Mouse (Mus musculus) neural tube, embryonic 14.5 days (tissue): ENCODE results near the gene Wnt5b. TPM values are rescaled to one million over a fixed set of nuclear protein-coding genes. Genes with fewer than 3 reads are reported as not detected.

Experiments
- ATAC-seq: fragments of 200-750 bp; cut with Nextera tagmentation; 2 replicates; pipeline ENCODE4 v1.8.0; 2017; ENCODE audit warnings: low read depth, mild to moderate bottlenecking, moderate TSS enrichment, moderate library complexity
- H3K27ac ChIP-seq: fragments of 300-500 bp; sonication (generic); 2 replicates; pipeline ENCODE4 v1.5.1; 2014; ENCODE audit warnings: low read depth, mild to moderate bottlenecking, control low read depth, low read length, moderate library complexity, mixed read lengths
- H3K27me3 ChIP-seq: fragments of 300-500 bp; sonication (generic); 2 replicates; pipeline ENCODE4 v1.6.1; 2014; ENCODE audit warnings: low read length; ENCODE audit not compliant: control insufficient read depth, insufficient read depth
- H3K36me3 ChIP-seq: fragments of 300-500 bp; sonication (generic); 2 replicates; pipeline ENCODE4 v1.6.1; 2014; ENCODE audit warnings: low read length, mixed read lengths; ENCODE audit not compliant: control insufficient read depth, insufficient read depth
- H3K4me1 ChIP-seq: fragments of 300-500 bp; sonication (generic); 2 replicates; pipeline ENCODE4 v1.6.1; 2014; ENCODE audit warnings: low read length; ENCODE audit not compliant: control insufficient read depth, insufficient read depth
- H3K4me2 ChIP-seq: fragments of 300-500 bp; sonication (generic); 2 replicates; pipeline ENCODE4 v1.6.1; 2014; ENCODE audit warnings: mild to moderate bottlenecking, low read depth, low read length, control low read depth
- H3K4me3 ChIP-seq: fragments of 300-500 bp; sonication (generic); 2 replicates; pipeline ENCODE4 v1.5.1; 2014; ENCODE audit warnings: low read depth, low read length, control low read depth, mixed read lengths
- H3K9ac ChIP-seq: fragments of 300-500 bp; sonication (generic); replicated peaks from 2 replicates; pipeline ENCODE4 v1.6.1; 2014; ENCODE audit warnings: low read depth, mild to moderate bottlenecking, control low read depth, low read length, mixed read lengths
- H3K9me3 ChIP-seq: fragments of 300-500 bp; sonication (generic); 2 replicates; pipeline ENCODE4 v1.6.1; 2016; ENCODE audit warnings: low read length; ENCODE audit not compliant: control insufficient read depth
- WGBS: fragments of 180-500 bp; shearing (Covaris S2); extraction: QIAGEN DNeasy Blood & Tissue Kit; methylation state at CpG from one replicate; pipeline ENCODE4 v1.1.7; 2014; 5-methylcytosine and 5-hydroxymethylcytosine counted together
- polyA plus RNA-seq: library from polyadenylated mRNA; unstranded; fragments of >200 nt; fragmentation: Nextera tagmentation; extraction: Ambion mirVana; gene quantifications from 2 replicates; pipeline ENCODE4 v1.2.1, GENCODE M21; 2014

Wnt5b gene
- polyA plus RNA-seq, 1 experiment from 2014 or later = 2.6 TPM

DNA sequence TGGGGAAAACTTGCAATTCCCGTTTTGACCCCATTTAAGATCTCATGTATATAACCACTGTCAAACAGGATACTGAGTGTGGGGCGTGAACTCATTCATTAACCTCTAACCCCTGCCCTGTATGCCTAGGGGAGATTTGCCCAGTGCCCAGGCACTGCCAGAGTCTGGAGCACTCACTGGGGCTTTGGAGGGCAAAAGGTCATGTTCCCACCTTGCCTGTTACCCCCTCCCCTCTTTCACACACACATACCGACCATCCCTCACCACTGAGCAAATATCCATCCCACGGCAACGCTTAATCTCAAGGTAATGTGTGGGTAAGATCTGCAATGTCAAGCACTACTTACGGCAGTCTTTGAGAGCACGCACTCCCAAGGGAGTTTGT is 51.5 kb downstream of the Wnt5b start:
- WGBS = 23% methylated on average over 7 of the region's 7 CpGs
- Histone ChIP-seq H3K36me3 (no peaks in the 10 kb centered on the region), H3K27me3 (no peaks in the 10 kb centered on the region), H3K9me3 (no peaks in the 10 kb centered on the region), H3K4me2 (no peak overlapping the region), H3K9ac (no peak overlapping the region), H3K4me3 (no peak overlapping the region), H3K4me1 (peaks cover 4% of the 10 kb centered on the region; the same call in 1 of the 2 replicates), H3K27ac (no peak overlapping the region)
- no peak for ATAC-seq

DNA sequence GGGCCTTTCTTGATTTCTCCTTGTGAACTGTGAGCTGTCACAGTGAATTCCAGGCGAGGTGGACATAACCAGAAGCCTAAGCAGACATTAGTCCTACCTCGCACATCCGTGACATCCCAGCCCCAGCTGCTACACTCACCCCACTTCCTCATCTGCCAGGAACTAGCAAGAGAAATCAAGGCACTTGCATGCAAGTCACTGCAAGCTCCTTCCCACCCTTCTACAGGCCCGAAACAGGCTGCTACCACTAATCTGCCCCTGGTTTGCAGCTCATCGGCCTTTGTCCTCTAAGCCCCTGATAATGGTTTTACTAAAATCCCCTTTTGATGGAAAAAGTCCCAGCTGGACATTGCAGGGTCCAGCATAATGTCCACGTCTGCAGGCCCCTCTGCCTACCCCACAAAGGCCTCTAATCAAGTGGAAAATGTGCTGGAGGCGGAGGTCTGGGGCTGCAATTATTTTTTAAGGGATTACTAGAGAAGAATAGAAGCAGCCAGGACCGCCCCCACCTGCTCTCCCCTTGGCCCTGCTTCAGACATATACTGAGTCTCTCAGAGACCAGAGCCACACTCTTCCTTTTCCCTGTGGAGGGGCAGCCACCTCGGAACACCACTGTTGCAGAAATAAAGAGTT is 52.0 kb downstream of the Wnt5b start:
- Histone ChIP-seq H3K4me1 (peaks cover 4% of the 10 kb centered on the region; the same call in 1 of the 2 replicates), H3K27ac (no peak overlapping the region), H3K36me3 (no peaks in the 10 kb centered on the region), H3K9me3 (no peaks in the 10 kb centered on the region), H3K27me3 (no peaks in the 10 kb centered on the region), H3K4me3 (no peak overlapping the region), H3K9ac (no peak overlapping the region), H3K4me2 (no peak overlapping the region)
- 38% methylated on average over 9 of the region's 9 CpGs for WGBS
- ATAC-seq = no peak

DNA sequence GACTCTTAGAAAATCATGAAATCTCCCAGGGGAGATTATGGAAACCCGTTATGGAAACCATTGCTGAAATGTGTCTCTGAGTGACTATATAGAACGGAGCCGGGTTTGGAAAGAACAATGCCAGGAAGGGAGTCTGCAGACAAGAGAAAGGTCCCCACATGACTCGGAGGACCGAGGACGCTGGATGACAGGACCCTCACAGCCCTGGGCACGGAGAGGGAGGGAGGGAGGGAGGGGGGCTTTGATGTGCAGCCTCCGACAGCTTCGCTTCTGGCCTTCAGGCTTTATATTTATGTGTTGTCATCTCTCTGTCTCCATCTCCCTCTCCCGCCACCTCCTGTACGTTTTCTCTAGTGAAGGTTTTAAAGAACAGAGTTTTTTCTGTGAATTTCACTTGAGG is 53.1 kb downstream of the Wnt5b start:
- H3K36me3 ChIP-seq = no peaks in the 10 kb centered on the region
- no peak overlapping the region for H3K4me3 ChIP-seq
- H3K4me1 ChIP-seq = peaks cover 4% of the 10 kb centered on the region; the same call in 1 of the 2 replicates
- peak overlapping the region; percentile 9; the same call in 1 of the 2 replicates for H3K4me2 ChIP-seq
- 0 out of 2 replicates have a peak overlapping the region, but pooled peaks have one; percentile 21 for H3K9ac ChIP-seq
- H3K27me3 ChIP-seq = no peaks in the 10 kb centered on the region
- H3K9me3 ChIP-seq = no peaks in the 10 kb centered on the region
- no peak for ATAC-seq
- H3K27ac ChIP-seq = no peak overlapping the region
- 13% methylated on average over 11 of the region's 11 CpGs for WGBS

DNA sequence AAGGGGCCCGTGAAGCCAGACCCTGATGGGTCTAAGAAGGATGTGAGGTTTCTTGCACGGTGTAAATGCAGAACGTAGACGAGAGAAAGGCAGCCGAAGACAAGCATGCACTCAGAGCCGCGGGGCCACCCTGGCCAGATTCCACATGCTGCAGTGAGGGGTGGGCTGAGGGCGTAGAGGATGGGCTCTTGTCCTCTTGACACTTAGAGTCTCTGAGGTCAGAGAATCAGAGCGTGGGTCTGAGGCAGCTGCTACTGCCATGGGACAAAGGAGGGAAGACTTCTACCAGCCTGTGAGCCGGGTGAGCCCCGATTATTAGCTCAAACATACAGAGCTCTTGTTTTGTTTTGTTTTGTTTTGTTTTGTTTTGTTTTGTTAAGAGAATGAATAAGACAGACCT is 53.6 kb downstream of the Wnt5b start:
- Histone ChIP-seq H3K4me2 (peak overlapping the region; percentile 9; the same call in 1 of the 2 replicates), H3K27ac (no peak overlapping the region), H3K4me3 (no peak overlapping the region), H3K4me1 (peaks cover 4% of the 10 kb centered on the region; the same call in 1 of the 2 replicates), H3K27me3 (no peaks in the 10 kb centered on the region), H3K9ac (0 out of 2 replicates have a peak overlapping the region, but pooled peaks have one; percentile 2), H3K9me3 (no peaks in the 10 kb centered on the region), H3K36me3 (no peaks in the 10 kb centered on the region)
- 18% methylated on average over 11 of the region's 11 CpGs for WGBS
- ATAC-seq = 0 out of 2 replicates have a peak, but pooled peaks have one; percentile 5

DNA sequence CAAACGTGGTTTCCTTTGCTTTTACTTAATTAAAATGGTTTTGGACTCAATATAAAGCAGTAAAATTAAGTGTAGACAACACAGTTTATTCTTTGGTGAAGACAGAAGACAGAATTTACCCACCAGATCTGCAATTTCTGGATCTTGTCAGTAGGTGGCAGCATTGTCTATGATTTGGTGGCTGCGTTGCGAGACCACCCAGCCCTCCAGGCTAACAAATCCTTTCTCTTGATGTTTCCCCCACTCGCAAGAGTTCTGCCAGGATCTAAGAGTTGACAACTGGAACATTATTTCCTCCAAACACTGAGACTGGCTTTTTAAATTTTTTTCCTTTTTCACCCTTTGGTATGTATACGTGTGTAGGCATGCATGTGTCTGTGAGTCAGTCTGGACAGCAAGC is 54.4 kb downstream of the Wnt5b start:
- H3K4me1 ChIP-seq = peaks cover 4% of the 10 kb centered on the region; the same call in 1 of the 2 replicates
- H3K36me3 ChIP-seq = no peaks in the 10 kb centered on the region
- no peak overlapping the region for H3K27ac ChIP-seq
- H3K9ac ChIP-seq = no peak overlapping the region
- no peak overlapping the region for H3K4me3 ChIP-seq
- H3K27me3 ChIP-seq = no peaks in the 10 kb centered on the region
- ATAC-seq = peak; percentile 15; the same call in 1 of the 2 replicates
- H3K9me3 ChIP-seq = no peaks in the 10 kb centered on the region
- WGBS = 11% methylated on average over 5 of the region's 5 CpGs
- H3K4me2 ChIP-seq = no peak overlapping the region

DNA sequence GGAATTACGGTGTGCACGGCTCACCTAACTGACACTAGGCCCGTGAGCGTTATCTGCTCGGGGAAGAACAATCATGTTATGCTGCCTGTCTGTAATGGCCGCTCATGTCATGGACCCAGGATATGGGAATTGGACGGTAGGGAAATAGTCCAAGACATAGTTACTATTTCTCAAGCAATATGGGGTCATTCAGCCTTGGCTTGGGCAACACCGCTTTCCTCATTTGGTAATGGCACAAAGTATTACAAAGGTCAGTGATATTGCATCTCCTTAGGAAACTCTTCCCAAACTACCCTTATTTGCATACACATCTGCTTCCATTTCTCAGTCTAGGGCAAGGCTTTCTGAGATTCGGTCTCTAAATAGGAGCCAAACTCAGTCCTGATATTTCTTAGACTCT is 56.5 kb downstream of the Wnt5b start:
- Histone ChIP-seq H3K36me3 (peaks cover 7% of the 10 kb centered on the region; the same call in 1 of the 2 replicates), H3K27ac (no peak overlapping the region), H3K9ac (no peak overlapping the region), H3K4me1 (peaks cover 20% of the 10 kb centered on the region), H3K27me3 (no peaks in the 10 kb centered on the region), H3K4me3 (no peak overlapping the region), H3K4me2 (no peak overlapping the region), H3K9me3 (no peaks in the 10 kb centered on the region)
- no peak for ATAC-seq
- whole genome bisulfite sequencing = 90% methylated on average over 9 of the region's 9 CpGs

DNA sequence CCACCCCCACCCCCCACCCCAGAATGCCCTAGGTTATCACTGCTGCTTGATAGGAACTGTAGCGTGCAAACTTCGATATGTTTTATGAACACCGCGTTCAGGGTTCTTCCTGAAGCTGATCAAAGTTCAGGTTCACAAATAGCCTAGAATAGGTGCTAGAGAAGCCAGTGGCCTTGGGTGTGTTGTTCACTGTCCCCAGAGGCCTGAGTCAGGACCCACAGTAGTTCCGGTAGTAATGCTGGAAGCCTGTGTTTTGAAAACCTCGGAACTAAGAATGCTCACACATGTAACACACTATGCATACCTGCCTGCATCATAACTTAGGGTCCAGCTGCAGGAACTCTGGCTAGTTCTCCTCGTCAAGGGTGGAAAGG is 57.1 kb downstream of the Wnt5b start:
- Histone ChIP-seq H3K4me3 (no peak overlapping the region), H3K27me3 (no peaks in the 10 kb centered on the region), H3K9ac (no peak overlapping the region), H3K36me3 (peaks cover 7% of the 10 kb centered on the region; the same call in 1 of the 2 replicates), H3K4me1 (peaks cover 25% of the 10 kb centered on the region), H3K4me2 (no peak overlapping the region), H3K27ac (no peak overlapping the region), H3K9me3 (no peaks in the 10 kb centered on the region)
- WGBS = 93% methylated on average over 7 of the region's 7 CpGs
- ATAC-seq = no peak

DNA sequence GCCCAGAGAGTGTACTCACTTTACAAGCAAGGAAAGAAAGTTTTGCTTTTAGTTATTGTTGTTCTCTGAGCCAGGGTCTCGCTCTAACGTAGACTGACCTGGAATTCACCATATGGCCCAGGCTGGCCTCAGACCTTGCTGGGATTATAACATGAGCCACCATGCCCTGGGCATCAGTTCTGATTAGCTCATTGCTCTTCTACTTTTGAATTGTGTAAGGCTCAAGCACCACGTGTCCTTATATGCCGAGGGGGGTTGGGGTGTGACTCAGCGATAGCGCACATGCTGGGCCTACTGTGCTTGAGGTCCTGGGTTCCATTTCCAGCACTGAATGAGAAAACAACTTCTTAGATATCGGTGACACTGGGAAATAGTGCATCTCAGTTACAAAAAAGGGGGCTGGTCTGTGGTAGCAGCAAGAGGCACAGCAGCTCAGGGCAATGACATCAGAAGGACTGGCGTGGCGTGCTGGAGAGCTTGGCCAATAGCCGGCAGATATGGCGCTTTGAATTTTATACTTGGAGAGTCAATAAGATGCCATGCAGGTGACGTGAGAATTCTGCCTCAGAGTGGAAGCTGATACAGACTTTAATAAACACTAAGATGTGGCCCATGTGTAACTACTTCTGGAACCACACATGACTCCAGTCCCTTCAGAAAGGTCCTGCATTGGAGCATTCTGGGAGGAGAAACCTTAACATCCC is 57.6 kb downstream of the Wnt5b start:
- no peak overlapping the region for H3K27ac ChIP-seq
- H3K4me3 ChIP-seq = no peak overlapping the region
- 88% methylated on average over 12 of the region's 12 CpGs for WGBS
- no peak overlapping the region for H3K4me2 ChIP-seq
- H3K9me3 ChIP-seq = no peaks in the 10 kb centered on the region
- H3K9ac ChIP-seq = no peak overlapping the region
- no peak for ATAC-seq
- no peaks in the 10 kb centered on the region for H3K27me3 ChIP-seq
- H3K4me1 ChIP-seq = peaks cover 27% of the 10 kb centered on the region
- peaks cover 7% of the 10 kb centered on the region; the same call in 1 of the 2 replicates for H3K36me3 ChIP-seq

DNA sequence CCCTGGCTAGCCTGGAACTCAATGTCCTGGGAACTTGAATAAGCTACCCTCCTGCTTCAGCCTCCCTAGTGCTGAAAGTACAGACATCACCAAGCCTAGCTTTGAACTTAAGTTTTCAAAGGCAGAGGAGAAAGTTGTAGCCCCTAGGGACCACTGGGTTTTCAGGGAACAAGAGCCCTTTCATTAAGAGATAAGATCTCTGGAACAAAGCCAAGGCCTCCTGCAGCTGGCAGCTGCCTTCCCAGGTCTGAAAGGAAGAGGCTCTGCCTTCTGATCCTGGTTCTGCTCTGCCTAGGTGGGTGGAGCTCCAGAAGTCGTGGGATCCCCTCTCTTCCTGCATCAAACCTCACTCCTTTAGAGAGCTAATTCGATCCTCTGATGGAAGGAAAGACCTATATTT is 58.7 kb downstream of the Wnt5b start:
- Histone ChIP-seq H3K4me3 (no peak overlapping the region), H3K9ac (no peak overlapping the region), H3K36me3 (peaks cover 7% of the 10 kb centered on the region; the same call in 1 of the 2 replicates), H3K27me3 (no peaks in the 10 kb centered on the region), H3K4me1 (peaks cover 27% of the 10 kb centered on the region), H3K4me2 (no peak overlapping the region), H3K27ac (no peak overlapping the region), H3K9me3 (no peaks in the 10 kb centered on the region)
- no peak for ATAC-seq
- 16% methylated on average over 2 of the region's 2 CpGs for WGBS
